Mouse (Mus musculus): ENCODE results near the gene Wfdc6a. TPM values are rescaled to one million over a fixed set of nuclear protein-coding genes. Genes with fewer than 3 reads are reported as not detected.
"Not testable (repeated sequence)": the region's sequence is repeated elsewhere in the genome, so short reads cannot be mapped to it uniquely, and the experiment has no call there.

The Wfdc6a gene
- not detected for total RNA-seq (2021)
- long read RNA-seq = 0 reads

- DNase-seq (ENCODE audit: low spot score in 2 of 2) = not testable (repeated sequence)
Observed at GRCm38 (mm10) chr2:164585025-164585725, at the start of gene Wfdc6a. TSS of gene Wfdc6a (minus strand) at chr2:164585447.

GRCm38 (mm10) chr2:164621775-164622174 is 36.5 kb upstream of the Wfdc6a start:
- DNase-seq (ENCODE audit: low spot score in 2 of 2) = no peak

GRCm38 (mm10) chr2:164619050-164619449 is 33.8 kb upstream of the Wfdc6a start:
- no peak for DNase-seq (ENCODE audit: low spot score in 2 of 2)

- DNase-seq (ENCODE audit: low spot score in 2 of 2) = no peak
Observed at GRCm38 (mm10) chr2:164615386-164615785, 30.1 kb upstream of the Wfdc6a start.

- DNase-seq (ENCODE audit: low spot score in 2 of 2) = not testable (repeated sequence)
Observed at GRCm38 (mm10) chr2:164613471-164613870, 28.2 kb upstream of the Wfdc6a start, which contains the start of the genes Wfdc6b and Wfdc8. TSS of gene Wfdc6b (plus strand) at chr2:164613522. TSS of gene Wfdc8 (minus strand) at chr2:164613626.

- no peak for DNase-seq (ENCODE audit: low spot score in 2 of 2)
Observed at GRCm38 (mm10) chr2:164608781-164609180, 23.5 kb upstream of the Wfdc6a start.

- no peak for DNase-seq (ENCODE audit: low spot score in 2 of 2)
Observed at GRCm38 (mm10) chr2:164604411-164604810, 19.2 kb upstream of the Wfdc6a start.

GRCm38 (mm10) chr2:164603482-164603881 is 18.2 kb upstream of the Wfdc6a start:
- no peak for DNase-seq (ENCODE audit: low spot score in 2 of 2)

- DNase-seq (ENCODE audit: low spot score in 2 of 2) = no peak
Observed at GRCm38 (mm10) chr2:164600179-164600578, 14.9 kb upstream of the Wfdc6a start.

- no peak for DNase-seq (ENCODE audit: low spot score in 2 of 2)
Observed at GRCm38 (mm10) chr2:164593494-164593893, 8.2 kb upstream of the Wfdc6a start, which contains the start of gene Eppin. TSS of gene Eppin (minus strand) at chr2:164593594.

GRCm38 (mm10) chr2:164592014-164592413 is 6.8 kb upstream of the Wfdc6a start:
- DNase-seq (ENCODE audit: low spot score in 2 of 2) = peak in 1 of 2 experiments; percentile 53

GRCm38 (mm10) chr2:164573359-164573758 is 11.9 kb downstream of the Wfdc6a start, which contains the start of gene Spint3:
TSS of gene Spint3 (minus strand) at chr2:164573459.
- DNase-seq (ENCODE audit: low spot score in 2 of 2) = not testable (repeated sequence)

- no peak for DNase-seq (ENCODE audit: low spot score in 2 of 2)
Observed at GRCm38 (mm10) chr2:164567460-164567859, 17.8 kb downstream of the Wfdc6a start.

GRCm38 (mm10) chr2:164566997-164567396 is 18.2 kb downstream of the Wfdc6a start:
- DNase-seq (ENCODE audit: low spot score in 2 of 2) = no peak

- no peak for DNase-seq (ENCODE audit: low spot score in 2 of 2)
Observed at GRCm38 (mm10) chr2:164564346-164564745, 20.9 kb downstream of the Wfdc6a start.

- peak in 1 of 2 experiments; percentile 57 for DNase-seq (ENCODE audit: low spot score in 2 of 2)
Observed at GRCm38 (mm10) chr2:164563339-164564038, 21.8 kb downstream of the Wfdc6a start.

- no peak for DNase-seq (ENCODE audit: low spot score in 2 of 2)
Observed at GRCm38 (mm10) chr2:164562391-164563188, 22.7 kb downstream of the Wfdc6a start, which contains the start of gene Wfdc2. TSS of gene Wfdc2 (plus strand) at chr2:164562413.

GRCm38 (mm10) chr2:164560106-164560505 is 25.1 kb downstream of the Wfdc6a start:
- no peak for DNase-seq (ENCODE audit: low spot score in 2 of 2)

- DNase-seq (ENCODE audit: low spot score in 2 of 2) = no peak
Observed at GRCm38 (mm10) chr2:164558991-164559645, 26.1 kb downstream of the Wfdc6a start.

GRCm38 (mm10) chr2:164558426-164558825 is 26.8 kb downstream of the Wfdc6a start:
- DNase-seq (ENCODE audit: low spot score in 2 of 2) = peak; percentile 55 to 77

- DNase-seq (ENCODE audit: low spot score in 2 of 2) = no peak
Observed at GRCm38 (mm10) chr2:164551502-164551901, 33.7 kb downstream of the Wfdc6a start.

Measured in layer of hippocampus, adult 18-20 months (tissue).